Mouse (Mus musculus) limb, embryonic 13.5 days (tissue): ENCODE measurements around the gene Hsd17b13. TPM values are rescaled to one million over a fixed set of nuclear protein-coding genes. Genes with fewer than 3 reads are reported as not detected.

ENCODE experiments used
- ATAC-seq: fragments of 200-750 bp; cut with Nextera tagmentation; 2 replicates; pipeline ENCODE4 v1.8.0; 2017; ENCODE audit warnings: low read depth, moderate number of reproducible peaks, moderate TSS enrichment; ENCODE audit not compliant: low FRiP score
- H3K27ac ChIP-seq: fragments of 300-500 bp; sonication (generic); 2 replicates; pipeline ENCODE4 v1.5.1; 2015; ENCODE audit warnings: inconsistent platforms, mild to moderate bottlenecking, moderate library complexity
- H3K27me3 ChIP-seq: fragments of 300-500 bp; sonication (generic); 2 replicates; pipeline ENCODE4 v1.6.1; 2015; ENCODE audit warnings: mild to moderate bottlenecking, inconsistent platforms
- H3K36me3 ChIP-seq: fragments of 300-500 bp; sonication (generic); 2 replicates; pipeline ENCODE4 v1.6.1; 2015; ENCODE audit warnings: inconsistent platforms, mild to moderate bottlenecking, moderate library complexity
- H3K4me1 ChIP-seq: fragments of 300-500 bp; sonication (generic); 2 replicates; pipeline ENCODE4 v1.6.1; 2015; ENCODE audit warnings: inconsistent platforms
- H3K4me2 ChIP-seq: fragments of 300-500 bp; sonication (generic); replicated peaks from 2 replicates; pipeline ENCODE4 v1.6.1; 2015; ENCODE audit warnings: inconsistent platforms, mild to moderate bottlenecking, moderate library complexity
- H3K4me3 ChIP-seq: fragments of 300-500 bp; sonication (generic); 2 replicates; pipeline ENCODE4 v1.5.1; 2015; ENCODE audit warnings: moderate library complexity, mild to moderate bottlenecking, inconsistent platforms
- H3K9ac ChIP-seq: fragments of 300-500 bp; sonication (generic); 2 replicates; pipeline ENCODE4 v1.6.1; 2015; ENCODE audit warnings: mild to moderate bottlenecking, inconsistent platforms
- H3K9me3 ChIP-seq: fragments of 300-500 bp; sonication (generic); 2 replicates; pipeline ENCODE4 v1.6.1; 2016; ENCODE audit warnings: inconsistent platforms
- WGBS: fragments of 180-500 bp; shearing (Covaris S2); methylation state at CpG from one replicate; pipeline ENCODE4 v1.1.7; 2015; 5-methylcytosine and 5-hydroxymethylcytosine counted together
- polyA plus RNA-seq: library from polyadenylated mRNA; unstranded; fragments of >200 nt; fragmentation: Nextera tagmentation; extraction: Ambion mirVana; gene quantifications from 2 replicates; pipeline ENCODE4 v1.2.1, GENCODE M21; 2015

Hsd17b13 gene
- polyA plus RNA-seq, 1 experiment from 2014 or later: not detected

DNA sequence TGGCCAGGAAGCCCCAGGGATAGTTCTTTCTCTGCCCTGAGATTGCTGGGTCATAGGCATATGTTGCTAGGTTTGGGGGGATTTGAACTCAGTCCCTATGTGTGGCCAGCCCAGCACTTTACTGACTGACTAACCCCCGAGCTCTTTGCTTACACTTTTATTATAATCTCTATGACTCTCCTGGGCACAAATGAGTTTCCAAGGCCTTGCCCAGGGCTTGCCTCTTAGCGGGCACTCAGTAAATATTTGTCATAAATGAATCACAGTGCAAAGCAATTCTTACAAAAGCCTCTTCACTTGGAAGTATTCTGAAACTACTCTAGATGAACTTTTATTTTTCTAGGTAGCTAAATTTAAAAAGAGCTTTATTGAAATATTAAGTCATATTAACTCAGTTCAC, 26.7 kb upstream of the Hsd17b13 start:
- Histone ChIP-seq H3K4me3 (no peak overlapping the region), H3K27me3 (no peaks in the 10 kb centered on the region), H3K36me3 (peaks cover 3% of the 10 kb centered on the region; the same call in 1 of the 2 replicates), H3K4me2 (no peak overlapping the region), H3K9ac (no peak overlapping the region), H3K9me3 (no peaks in the 10 kb centered on the region), H3K27ac (no peak overlapping the region), H3K4me1 (peaks cover 3% of the 10 kb centered on the region; the same call in 1 of the 2 replicates)
- WGBS: 88% methylated on average over 2 of the region's 2 CpGs
- ATAC-seq: no peak

DNA sequence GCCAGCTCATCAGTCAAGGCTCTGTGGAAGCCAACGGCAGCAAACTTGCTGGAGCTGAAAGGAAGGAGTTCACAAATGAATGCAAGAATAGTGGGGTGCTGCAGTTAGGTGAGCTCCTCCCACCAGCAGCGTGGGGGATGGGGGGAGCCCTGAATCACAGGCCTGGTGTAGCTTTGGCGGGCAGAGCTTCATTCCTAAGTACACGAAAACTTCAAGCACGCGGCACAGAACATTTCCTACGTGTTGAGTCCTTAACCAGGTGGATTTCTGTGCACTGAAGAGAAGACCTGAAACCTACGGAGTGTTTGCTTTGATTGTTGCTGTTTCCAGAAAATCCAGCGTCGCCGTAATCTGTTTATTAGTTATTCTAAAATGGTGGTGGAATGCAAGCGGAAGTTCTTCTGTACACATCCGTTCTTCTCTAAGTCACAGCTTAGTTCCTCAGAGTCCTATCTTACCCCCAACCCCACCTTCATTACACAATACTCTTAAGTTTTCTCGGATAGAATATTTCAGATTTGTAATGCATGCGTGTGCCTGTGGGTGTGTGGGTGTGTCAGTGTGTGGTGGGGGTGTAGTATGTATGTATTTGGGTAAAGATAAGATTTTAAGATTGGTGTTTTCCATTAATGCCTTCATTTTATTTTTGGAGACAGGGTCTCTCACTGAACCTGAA, 26.2 kb upstream of the Hsd17b13 start:
- H3K4me3 ChIP-seq: no peak overlapping the region
- no peak for ATAC-seq
- H3K36me3 ChIP-seq: peaks cover 3% of the 10 kb centered on the region; the same call in 1 of the 2 replicates
- H3K27ac ChIP-seq: no peak overlapping the region
- H3K27me3 ChIP-seq: no peaks in the 10 kb centered on the region
- 47% methylated on average over 15 of the region's 15 CpGs for WGBS
- H3K9me3 ChIP-seq: no peaks in the 10 kb centered on the region
- H3K4me2 ChIP-seq: peak overlapping the region; percentile 41
- no peak overlapping the region for H3K9ac ChIP-seq
- peaks cover 3% of the 10 kb centered on the region; the same call in 1 of the 2 replicates for H3K4me1 ChIP-seq

DNA sequence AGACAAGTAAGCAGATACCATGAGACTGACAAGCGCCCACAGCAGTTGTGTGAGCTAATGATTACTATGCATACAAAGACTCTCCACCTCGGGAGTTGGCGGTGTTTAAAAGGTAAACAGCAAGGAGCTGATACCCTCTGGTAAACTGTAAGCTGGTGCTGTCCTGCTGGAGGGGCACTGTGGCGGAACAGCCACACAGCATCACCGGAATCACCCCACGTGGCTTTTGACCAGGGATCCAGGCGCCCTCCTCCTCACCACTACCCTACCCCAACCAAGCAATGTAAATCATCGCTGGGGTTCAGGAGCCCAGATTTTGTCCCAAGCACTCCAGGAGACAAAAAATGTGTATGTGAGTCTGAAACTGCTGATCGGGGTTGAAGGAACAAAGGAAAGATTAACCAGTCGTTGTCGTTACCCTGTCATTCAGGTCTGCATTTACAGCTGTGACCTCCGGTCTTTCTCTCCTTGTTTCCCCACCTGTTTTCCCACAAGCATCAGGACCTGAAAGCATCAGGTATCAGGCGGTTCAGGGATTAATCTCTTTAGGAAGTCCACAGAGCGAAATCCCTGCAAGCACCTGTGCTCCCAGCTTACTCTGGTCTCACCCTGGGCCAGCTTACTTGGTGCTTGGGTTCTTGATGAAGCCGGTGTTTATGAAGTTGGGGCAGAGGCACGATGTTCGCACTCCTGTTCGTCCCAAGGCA, 25.5 kb upstream of the Hsd17b13 start:
- no peaks in the 10 kb centered on the region for H3K9me3 ChIP-seq
- no peak for ATAC-seq
- no peak overlapping the region for H3K4me3 ChIP-seq
- WGBS: 29% methylated on average over 18 of the region's 18 CpGs
- peaks cover 3% of the 10 kb centered on the region; the same call in 1 of the 2 replicates for H3K4me1 ChIP-seq
- no peak overlapping the region for H3K9ac ChIP-seq
- H3K36me3 ChIP-seq: no peaks in the 10 kb centered on the region
- H3K27me3 ChIP-seq: no peaks in the 10 kb centered on the region
- H3K27ac ChIP-seq: no peak overlapping the region
- peak overlapping the region; percentile 41 for H3K4me2 ChIP-seq

DNA sequence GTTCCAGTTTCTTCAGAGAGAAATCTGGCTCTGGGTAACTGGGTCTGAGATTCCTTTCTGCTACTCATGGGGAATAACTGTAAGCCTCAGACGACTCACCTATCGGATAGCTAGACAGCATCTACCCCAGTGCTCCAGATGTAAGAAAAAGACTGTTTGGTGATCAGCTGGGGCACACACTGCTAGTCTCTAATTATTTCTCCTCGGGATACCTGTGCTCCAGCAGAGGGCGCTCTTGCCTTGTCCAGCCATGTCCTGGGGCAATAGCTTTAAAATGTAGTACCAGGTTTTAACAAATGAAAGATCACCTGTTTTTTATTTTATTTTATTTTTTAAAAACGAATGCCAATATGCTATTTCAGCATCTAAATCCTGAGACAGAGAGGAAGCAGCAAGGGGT, 22.5 kb upstream of the Hsd17b13 start:
- no peaks in the 10 kb centered on the region for H3K27me3 ChIP-seq
- no peak overlapping the region for H3K4me2 ChIP-seq
- no peak for ATAC-seq
- H3K36me3 ChIP-seq: no peaks in the 10 kb centered on the region
- WGBS: 6% methylated on average over 5 of the region's 5 CpGs
- H3K4me1 ChIP-seq: peaks cover 3% of the 10 kb centered on the region; the same call in 1 of the 2 replicates
- no peak overlapping the region for H3K4me3 ChIP-seq
- H3K9ac ChIP-seq: no peak overlapping the region
- no peaks in the 10 kb centered on the region for H3K9me3 ChIP-seq
- H3K27ac ChIP-seq: no peak overlapping the region

DNA sequence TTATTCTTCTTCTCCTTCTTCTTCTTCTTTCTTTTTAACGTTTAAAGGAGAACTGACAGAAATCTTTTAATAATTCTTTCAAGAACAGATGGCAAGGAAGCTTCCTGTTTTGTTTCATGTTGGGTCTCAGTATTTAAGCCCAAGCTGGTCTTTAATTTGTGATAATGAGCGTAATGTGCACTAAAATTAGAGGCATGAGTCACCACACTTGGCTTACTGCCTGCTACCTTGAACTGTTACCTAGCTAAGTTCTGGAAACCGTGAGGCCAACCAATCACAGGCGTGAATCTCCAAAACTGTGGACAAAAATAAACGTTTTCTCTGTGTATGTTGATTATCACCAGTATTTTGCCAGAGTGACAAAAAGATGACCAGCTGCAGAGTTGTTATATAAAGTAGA, 21.5 kb upstream of the Hsd17b13 start:
- Histone ChIP-seq H3K27me3 (no peaks in the 10 kb centered on the region), H3K4me3 (no peak overlapping the region), H3K9ac (no peak overlapping the region), H3K27ac (no peak overlapping the region), H3K4me1 (peaks cover 3% of the 10 kb centered on the region; the same call in 1 of the 2 replicates), H3K9me3 (no peaks in the 10 kb centered on the region), H3K36me3 (no peaks in the 10 kb centered on the region), H3K4me2 (no peak overlapping the region)
- no peak for ATAC-seq
- WGBS: 63% methylated on average over 5 of the region's 5 CpGs

DNA sequence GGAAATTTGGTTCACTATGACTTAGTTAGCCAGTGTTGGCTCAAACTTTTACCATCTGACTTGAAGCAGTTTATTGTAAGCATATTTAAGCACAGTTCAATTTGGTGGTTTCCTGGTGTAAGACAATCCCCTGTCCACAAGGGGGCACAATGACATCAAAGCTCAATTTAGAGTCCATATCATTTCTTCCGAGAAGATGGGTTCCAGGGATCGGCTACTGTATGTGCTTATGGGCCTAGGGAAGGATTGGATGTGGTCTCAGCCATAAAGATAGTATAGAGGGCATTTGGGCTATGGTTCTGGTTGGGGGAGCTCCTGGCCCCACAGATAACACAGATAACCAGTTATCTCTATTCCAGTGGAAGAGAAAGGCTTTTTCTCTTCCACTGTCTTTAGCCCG, 18.0 kb upstream of the Hsd17b13 start:
- Histone ChIP-seq H3K9me3 (no peaks in the 10 kb centered on the region), H3K9ac (no peak overlapping the region), H3K4me3 (no peak overlapping the region), H3K27ac (no peak overlapping the region), H3K4me2 (no peak overlapping the region), H3K4me1 (no peaks in the 10 kb centered on the region), H3K36me3 (no peaks in the 10 kb centered on the region), H3K27me3 (no peaks in the 10 kb centered on the region)
- ATAC-seq: no peak
- 66% methylated on average over 3 of the region's 3 CpGs for WGBS

DNA sequence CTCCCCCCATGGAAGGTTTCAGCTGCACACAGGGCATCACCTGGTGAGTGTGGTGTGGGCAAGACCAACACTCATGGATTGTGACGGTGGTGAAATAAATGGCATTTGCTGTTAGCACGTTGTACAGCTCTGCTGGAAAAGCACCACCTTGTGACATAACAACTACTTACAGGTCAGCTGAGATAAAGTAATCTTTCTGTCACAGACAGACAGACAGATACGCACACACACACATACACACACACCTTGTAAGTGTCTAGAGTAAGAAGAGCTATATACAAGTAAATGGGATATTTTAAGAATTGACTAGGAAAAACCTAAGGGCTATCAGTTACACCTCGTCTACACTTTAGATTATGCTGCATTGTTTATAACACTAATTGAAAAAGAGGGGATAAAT, 17.5 kb upstream of the Hsd17b13 start:
- H3K4me3 ChIP-seq: no peak overlapping the region
- H3K36me3 ChIP-seq: no peaks in the 10 kb centered on the region; the same call in 1 of the 2 replicates
- no peaks in the 10 kb centered on the region for H3K27me3 ChIP-seq
- no peak overlapping the region for H3K4me2 ChIP-seq
- no peaks in the 10 kb centered on the region for H3K4me1 ChIP-seq
- ATAC-seq: no peak
- no peak overlapping the region for H3K9ac ChIP-seq
- 85% methylated on average over 4 of the region's 4 CpGs for WGBS
- H3K27ac ChIP-seq: no peak overlapping the region
- no peaks in the 10 kb centered on the region for H3K9me3 ChIP-seq

DNA sequence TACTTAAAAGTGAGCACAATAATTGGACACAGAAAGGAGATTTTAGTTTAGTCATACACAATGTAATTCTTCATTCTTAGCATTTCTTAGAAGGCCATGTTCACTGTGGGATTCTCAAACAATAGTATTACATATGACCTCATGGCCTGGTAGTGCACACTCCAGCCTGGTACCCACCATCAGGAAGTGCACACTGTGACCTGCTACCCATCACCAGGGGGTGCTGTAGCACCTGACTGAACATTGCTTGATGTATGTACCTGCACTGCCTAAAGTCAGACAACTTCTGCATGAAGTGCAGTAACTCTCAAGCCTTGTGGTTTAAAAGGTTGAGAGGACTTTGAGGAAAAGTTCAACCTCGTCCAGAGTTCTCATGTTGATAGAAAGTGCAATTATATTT, 16.4 kb upstream of the Hsd17b13 start:
- no peak for ATAC-seq
- Histone ChIP-seq H3K4me1 (no peaks in the 10 kb centered on the region), H3K9ac (no peak overlapping the region), H3K27me3 (no peaks in the 10 kb centered on the region), H3K27ac (no peak overlapping the region), H3K4me2 (no peak overlapping the region), H3K9me3 (no peaks in the 10 kb centered on the region), H3K36me3 (peaks cover 4% of the 10 kb centered on the region), H3K4me3 (no peak overlapping the region)
- 83% methylated on average over 1 of the region's 1 CpGs for WGBS

DNA sequence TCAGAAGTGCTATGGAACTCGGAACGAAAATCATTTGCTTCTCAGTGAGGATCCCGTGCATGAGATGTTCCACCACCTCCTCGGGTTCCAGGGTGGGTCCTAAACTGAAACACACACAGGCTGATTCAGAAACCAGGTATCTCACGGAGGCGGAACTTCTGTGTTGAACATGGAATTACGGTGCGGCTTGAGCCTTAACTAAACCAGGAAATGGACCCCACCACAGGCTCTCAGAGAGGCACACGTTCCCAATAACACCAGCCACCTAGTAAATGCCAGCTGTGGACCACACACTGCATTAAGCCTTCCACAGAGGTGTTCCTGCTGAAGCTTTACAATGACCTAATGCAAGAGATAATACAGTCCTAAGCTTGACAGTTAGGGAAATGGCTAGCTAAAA, 15.6 kb upstream of the Hsd17b13 start:
- no peak overlapping the region for H3K27ac ChIP-seq
- H3K4me3 ChIP-seq: no peak overlapping the region
- no peak overlapping the region for H3K4me2 ChIP-seq
- no peak overlapping the region for H3K9ac ChIP-seq
- ATAC-seq: no peak
- H3K27me3 ChIP-seq: no peaks in the 10 kb centered on the region
- H3K9me3 ChIP-seq: no peaks in the 10 kb centered on the region
- peaks cover 4% of the 10 kb centered on the region for H3K36me3 ChIP-seq
- H3K4me1 ChIP-seq: no peaks in the 10 kb centered on the region
- 67% methylated on average over 9 of the region's 9 CpGs for WGBS

DNA sequence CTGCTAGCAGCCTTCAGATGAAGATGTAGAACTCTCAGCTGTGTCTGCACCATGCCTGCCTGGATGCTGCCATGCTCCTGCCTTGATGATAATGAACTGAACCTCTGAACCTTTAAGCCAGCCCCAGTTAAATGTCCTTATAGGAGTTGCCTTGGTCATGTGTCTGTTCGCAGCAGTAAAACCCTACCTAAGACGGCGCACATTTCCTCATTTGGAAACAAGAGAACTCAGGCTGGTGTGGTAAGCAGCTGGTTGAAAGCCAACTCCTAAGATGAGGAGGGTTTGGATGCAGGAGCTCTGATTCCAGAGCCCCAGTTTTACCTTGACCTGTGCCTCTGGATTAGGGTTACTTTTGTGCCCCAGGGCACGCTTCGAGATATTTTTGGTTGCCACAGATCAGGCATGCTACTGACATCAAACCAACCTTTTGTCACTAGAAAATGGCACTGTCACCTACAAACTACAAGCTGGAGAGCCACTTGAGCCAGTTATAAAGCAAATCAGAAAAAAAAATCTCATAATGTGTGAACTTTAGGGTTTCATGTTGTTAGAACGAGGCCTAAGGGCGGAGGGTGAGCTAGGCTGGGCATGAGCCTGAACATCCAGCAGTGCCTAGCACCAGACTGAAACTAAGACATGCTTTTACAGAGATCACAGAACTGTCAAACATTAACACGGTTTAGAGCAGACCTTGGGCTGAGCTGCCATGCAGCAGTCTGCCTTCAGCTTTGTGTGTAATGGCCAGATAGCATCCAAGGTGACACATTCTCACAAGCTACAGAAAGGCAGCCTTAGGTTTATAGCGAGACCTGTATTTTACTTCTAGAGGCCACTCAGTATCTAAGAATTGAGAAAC, 3.7 kb upstream of the Hsd17b13 start:
- H3K4me3 ChIP-seq: no peak overlapping the region
- H3K4me1 ChIP-seq: no peaks in the 10 kb centered on the region
- no peak for ATAC-seq
- no peak overlapping the region for H3K9ac ChIP-seq
- WGBS: 83% methylated on average over 9 of the region's 9 CpGs
- H3K27me3 ChIP-seq: no peaks in the 10 kb centered on the region
- no peaks in the 10 kb centered on the region for H3K36me3 ChIP-seq
- no peaks in the 10 kb centered on the region for H3K9me3 ChIP-seq
- no peak overlapping the region for H3K4me2 ChIP-seq
- H3K27ac ChIP-seq: no peak overlapping the region

DNA sequence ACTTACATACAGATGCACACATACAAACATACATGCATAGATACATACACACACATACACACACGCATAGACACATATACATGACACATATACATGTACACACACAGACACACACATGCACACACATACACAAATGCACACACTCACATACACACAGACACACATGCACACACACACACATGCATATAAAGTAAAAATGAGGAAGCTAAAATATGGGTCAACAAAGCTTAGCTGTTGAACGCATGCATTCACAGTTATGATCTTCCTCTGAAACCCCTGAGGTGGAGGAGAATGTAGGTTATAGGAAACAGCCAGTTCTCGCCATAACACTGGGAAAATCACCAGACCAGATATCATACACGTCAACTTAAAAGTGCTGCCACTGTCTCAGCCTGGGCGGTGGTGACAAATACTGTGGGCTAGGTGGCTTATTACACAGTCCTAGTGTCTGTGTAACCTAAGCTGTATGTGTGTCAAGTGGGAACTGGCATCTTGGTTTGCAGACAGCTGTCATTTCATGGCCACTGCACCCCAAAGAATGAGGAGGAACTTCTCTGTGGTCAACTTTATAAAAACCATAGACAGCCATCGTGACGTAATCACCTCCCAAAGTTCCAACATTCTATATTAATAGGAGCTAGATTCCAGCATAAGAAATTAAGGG, 829 bp upstream of the Hsd17b13 start:
- Histone ChIP-seq H3K4me3 (no peak overlapping the region), H3K27ac (no peak overlapping the region), H3K27me3 (no peaks in the 10 kb centered on the region), H3K4me1 (no peaks in the 10 kb centered on the region), H3K9me3 (no peaks in the 10 kb centered on the region), H3K4me2 (no peak overlapping the region), H3K36me3 (no peaks in the 10 kb centered on the region), H3K9ac (no peak overlapping the region)
- ATAC-seq: no peak
- WGBS: 86% methylated on average over 7 of the region's 7 CpGs

DNA sequence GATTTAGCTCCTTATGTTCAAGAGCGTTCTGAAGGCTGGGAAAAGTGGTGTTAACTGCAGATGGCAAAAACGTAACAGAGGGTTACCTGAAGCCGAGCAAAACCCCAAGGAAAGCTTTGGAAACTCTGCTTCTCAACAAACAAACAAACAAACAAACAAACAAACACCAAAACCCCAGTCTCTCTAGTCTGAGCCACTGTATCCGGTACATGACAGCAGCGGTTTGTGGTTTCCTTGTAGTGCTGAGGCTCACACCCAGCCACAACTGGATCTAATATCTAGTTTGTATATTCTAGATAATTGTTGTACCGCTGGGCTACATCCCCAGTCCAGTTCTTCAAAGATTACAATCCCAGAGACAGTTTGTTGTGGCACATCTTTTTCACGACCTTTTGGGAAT, 1.5 kb downstream of the Hsd17b13 start:
- Histone ChIP-seq H3K4me1 (0 out of 2 replicates have a peak, but pooled peaks cover 4% of the 10 kb centered on the region), H3K4me2 (no peak overlapping the region), H3K9me3 (no peaks in the 10 kb centered on the region), H3K27ac (no peak overlapping the region), H3K27me3 (no peaks in the 10 kb centered on the region), H3K9ac (no peak overlapping the region), H3K4me3 (no peak overlapping the region), H3K36me3 (no peaks in the 10 kb centered on the region)
- no peak for ATAC-seq
- 75% methylated on average over 7 of the region's 7 CpGs for WGBS
